Mouse (Mus musculus) ES-E14 (cell line): Measurements from ENCODE around the gene Scgb2b17. TPM values are rescaled to one million over a fixed set of nuclear protein-coding genes. Genes with fewer than 3 reads are reported as not detected.
"Not testable (repeated sequence)": the region's sequence is repeated elsewhere in the genome, so short reads cannot be mapped to it uniquely, and the experiment has no call there.

Experiments used
- DNase-seq: peaks from one replicate; pipeline ENCODE4 v3.0.0-alpha.2; 2013; ENCODE audit warnings: low read depth, low spot score
- H3K27ac ChIP-seq: 2 replicates; pipeline ENCODE4 v1.5.1; 2012; ENCODE audit warnings: low read depth, mild to moderate bottlenecking, low read length, moderate library complexity, mixed read lengths; ENCODE audit not compliant: poor library complexity, insufficient read depth, severe bottlenecking
- H3K36me3 ChIP-seq: 2 replicates; pipeline ENCODE4 v1.6.1; 2012; ENCODE audit warnings: mild to moderate bottlenecking, low read length, moderate library complexity, mixed read lengths; ENCODE audit not compliant: control insufficient read depth, poor library complexity, insufficient read depth, severe bottlenecking
- H3K4me1 ChIP-seq, 2 experiments: fragments of 150-350 bp in 1 of 2; sonication (generic) in 1 of 2; 2 replicates each; pipeline ENCODE4 v1.6.1; 2012; ENCODE audit warnings: low read length in 2 of 2, mild to moderate bottlenecking in 1 of 2, mixed read lengths in 1 of 2; ENCODE audit not compliant: control insufficient read depth in 2 of 2, insufficient read depth in 2 of 2, poor library complexity in 1 of 2
- H3K4me3 ChIP-seq, 2 experiments: fragments of 150-350 bp in 1 of 2; sonication (generic) in 1 of 2; 2 replicates each; pipeline ENCODE4 v1.5.1; 2012; ENCODE audit warnings: low read length in 2 of 2, low read depth in 1 of 2, mild to moderate bottlenecking in 1 of 2, mixed read lengths in 1 of 2; ENCODE audit not compliant: insufficient read depth in 1 of 2, poor library complexity in 1 of 2, severe bottlenecking in 1 of 2
- H3K9ac ChIP-seq: 2 replicates; pipeline ENCODE4 v1.6.1; 2012; ENCODE audit warnings: low read depth, mild to moderate bottlenecking, low read length, mixed read lengths; ENCODE audit not compliant: poor library complexity, insufficient read depth, severe bottlenecking
- H3K9me3 ChIP-seq: fragments of 150-350 bp; sonication (generic); 2 replicates; pipeline ENCODE4 v1.6.1; 2012; ENCODE audit warnings: low read depth, mild to moderate bottlenecking, low read length; ENCODE audit not compliant: control insufficient read depth, insufficient read depth
- in situ Hi-C, 2 experiments: fragments of 600-800 bp; cut with MboI; formaldehyde crosslinking; loops; one replicate each; pipeline ENCODE4 v1.15.1; 2025; ENCODE audit warnings: low sequenced_read_pairs in 2 of 2, inconsistent platforms in 1 of 2; ENCODE audit not compliant: unreplicated experiment in 2 of 2
- total RNA-seq: library from RNA; depleted of rRNA; stranded (reverse); fragments of 300-350 nt; gene quantifications from 2 replicates; pipeline ENCODE4 v1.2.3, GENCODE M21; 2012; rRNA removed

The Scgb2b17 gene
- total RNA-seq: not detected in 2 replicates

DNA sequence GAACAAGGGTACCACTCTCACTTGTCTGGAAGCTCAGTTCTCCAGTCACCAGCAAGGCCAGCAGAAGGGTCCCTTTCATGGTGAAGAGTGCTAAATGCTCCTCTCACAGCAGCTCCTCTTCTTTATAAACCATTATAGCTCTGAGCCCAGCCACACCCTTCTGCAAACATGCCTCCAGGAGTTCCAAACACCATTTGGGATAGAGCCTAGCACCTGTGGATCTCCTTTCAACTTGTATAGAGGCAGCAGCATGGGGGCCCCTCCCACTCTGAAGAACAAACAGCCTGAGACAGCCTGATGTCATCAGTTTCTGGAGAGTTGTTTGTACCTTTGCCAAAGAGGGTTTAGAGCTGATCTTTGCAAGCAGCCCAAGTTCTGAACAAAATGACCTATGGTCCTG lies at the start of gene Scgb2b17:
Gene Scgb2b17, minus strand, starts transcription at position 101 of the 400 bp plus-strand sequence.
- H3K36me3 ChIP-seq, H3K9me3 ChIP-seq, H3K4me1 ChIP-seq, H3K27ac ChIP-seq, DNase-seq, H3K9ac ChIP-seq, H3K4me3 ChIP-seq, in situ Hi-C loops: not testable (repeated sequence)

DNA sequence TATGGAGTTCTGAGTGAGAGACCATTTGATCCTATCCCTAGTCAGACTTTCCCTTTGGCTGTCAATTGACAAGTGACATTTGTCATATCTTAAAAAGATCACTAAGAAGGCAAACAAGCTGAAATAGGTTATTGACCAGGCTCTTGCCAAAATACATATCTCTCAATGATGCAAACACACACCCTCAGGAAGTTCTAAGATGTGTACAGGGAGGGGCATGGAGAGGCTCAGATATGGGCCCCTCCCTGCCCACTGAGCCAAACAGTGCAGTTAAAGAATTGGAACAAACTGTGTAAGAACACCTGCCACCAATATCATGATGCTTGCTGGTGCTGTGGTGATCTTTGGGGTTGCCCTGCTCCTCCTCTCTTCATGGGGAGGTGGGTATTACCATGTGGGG lies 6.8 kb upstream of the Scgb2b17 start, which contains the start of gene Scgb1b17:
Gene Scgb1b17, plus strand, starts transcription at position 301 of the 400 bp plus-strand sequence.
- H3K9me3 ChIP-seq, H3K27ac ChIP-seq, H3K9ac ChIP-seq, H3K4me3 ChIP-seq, H3K4me1 ChIP-seq, H3K36me3 ChIP-seq, in situ Hi-C loops, DNase-seq: not testable (repeated sequence)

Other genes with a start within 250 kb of the Scgb2b17 start
- not detected in 2 replicates for gene Scgb2b15, start 226.9 kb downstream of the Scgb2b17 start, total RNA-seq
- gene Scgb1b15, start 220.0 kb downstream of the Scgb2b17 start, total RNA-seq: not detected in 2 replicates
- not detected in 2 replicates for gene Scgb1b17, start 6.9 kb upstream of the Scgb2b17 start, total RNA-seq
- not detected in 2 replicates for gene Scgb2b18, start 117.3 kb upstream of the Scgb2b17 start, total RNA-seq
- gene Scgb1b18, start 129.0 kb upstream of the Scgb2b17 start, total RNA-seq: not detected in 2 replicates
- gene Scgb2b19, start 223.8 kb upstream of the Scgb2b17 start, total RNA-seq: not detected in 2 replicates
- gene Scgb1b19, start 230.7 kb upstream of the Scgb2b17 start, total RNA-seq: not detected in 2 replicates